Mouse (Mus musculus): ENCODE measurements at regions not wholly inside any gene's neighbourhood (a gene's known extent, or its start where the extent isn't known, plus 50 kb on each side); places are given as distances from the start of the nearest gene placed in this dataset.

DNA sequence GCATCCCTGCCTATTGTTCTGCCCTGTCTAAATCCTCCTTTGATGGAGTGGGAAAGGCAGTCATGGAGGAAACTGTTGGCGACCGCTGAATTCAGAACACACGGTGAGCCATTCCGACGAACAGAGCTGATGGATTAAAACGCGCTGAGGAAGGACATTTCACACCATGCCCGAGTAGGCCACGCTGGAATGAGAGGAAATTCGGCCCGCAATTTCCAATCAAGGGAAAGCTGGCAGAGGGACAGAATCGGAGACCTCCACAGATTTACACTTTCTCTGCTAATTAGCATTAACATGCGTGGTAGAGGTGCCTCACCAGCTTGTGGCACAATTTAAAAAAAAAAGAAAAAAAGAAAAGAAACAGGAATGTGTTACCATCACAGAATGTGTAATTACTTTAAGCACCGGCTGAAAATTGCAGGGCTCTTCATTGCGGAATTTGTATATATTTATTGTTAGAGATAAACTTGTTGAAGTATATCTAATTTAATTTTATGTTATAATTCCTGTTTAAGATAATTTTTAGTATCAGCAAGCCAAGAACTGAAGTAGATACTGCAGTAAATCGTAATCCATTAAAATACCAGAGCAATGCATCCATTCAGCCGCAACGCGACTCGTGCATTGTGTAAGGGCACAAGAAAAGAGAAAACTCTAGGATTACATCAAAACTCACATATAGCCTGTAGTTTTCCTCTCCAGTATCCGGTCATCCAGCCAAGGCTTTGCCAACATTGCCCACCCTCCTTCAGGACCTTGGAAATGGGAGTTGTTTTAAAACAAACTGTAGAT lies 2249.4 kb upstream of the Gm7489 start:
- DNase-seq (ENCODE audit: extremely low spot score in 1 of 2, low spot score in 1 of 2) = no peak

DNA sequence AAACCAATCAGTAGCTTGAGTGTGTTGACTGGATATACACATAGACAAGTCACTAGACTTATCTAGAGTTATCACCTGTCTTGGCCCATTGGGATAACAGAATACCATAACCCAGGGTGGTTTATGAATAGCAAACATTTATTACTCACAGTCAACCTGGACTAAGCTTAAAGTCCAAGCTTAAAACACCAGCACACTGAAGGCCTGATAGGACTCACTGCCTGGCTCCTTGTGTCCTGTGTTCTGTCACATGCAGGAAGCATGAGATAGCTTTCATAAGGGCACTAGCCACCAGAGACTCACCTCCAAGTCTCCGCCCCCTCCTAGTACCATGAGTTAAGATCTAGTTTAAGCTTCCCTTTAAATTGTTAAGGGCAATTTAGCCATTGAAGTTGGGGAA lies 2247.1 kb upstream of the Gm7489 start:
- DNase-seq (ENCODE audit: extremely low spot score in 1 of 2, low spot score in 1 of 2) = no peak

DNA sequence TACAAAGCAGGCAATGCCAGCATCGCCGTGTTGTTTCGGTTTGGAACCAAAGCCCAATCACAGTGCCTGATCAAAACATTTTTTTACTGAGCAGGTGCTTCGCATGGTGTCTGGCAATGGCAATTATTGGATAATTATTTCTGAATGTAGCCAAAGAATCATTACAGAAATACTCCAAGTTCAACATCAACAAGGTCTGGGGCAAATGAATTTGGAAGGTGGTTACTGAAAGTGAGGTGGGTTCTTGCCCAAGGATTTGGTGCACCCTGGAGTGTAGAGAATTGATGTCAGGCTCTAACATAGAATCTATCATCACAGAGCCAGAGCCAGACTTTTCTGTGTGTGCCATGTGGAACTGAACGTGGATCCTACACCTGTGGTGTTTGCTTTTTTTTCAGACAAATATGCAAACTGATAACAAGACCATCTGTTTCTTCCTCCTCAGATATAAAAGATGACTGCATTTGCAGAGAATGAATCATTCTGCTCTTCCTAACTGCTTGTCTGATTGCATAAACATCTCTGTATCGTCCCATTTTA lies 2240.9 kb upstream of the Gm7489 start:
- DNase-seq (ENCODE audit: extremely low spot score in 1 of 2, low spot score in 1 of 2) = peak; percentile 27 to 56

DNA sequence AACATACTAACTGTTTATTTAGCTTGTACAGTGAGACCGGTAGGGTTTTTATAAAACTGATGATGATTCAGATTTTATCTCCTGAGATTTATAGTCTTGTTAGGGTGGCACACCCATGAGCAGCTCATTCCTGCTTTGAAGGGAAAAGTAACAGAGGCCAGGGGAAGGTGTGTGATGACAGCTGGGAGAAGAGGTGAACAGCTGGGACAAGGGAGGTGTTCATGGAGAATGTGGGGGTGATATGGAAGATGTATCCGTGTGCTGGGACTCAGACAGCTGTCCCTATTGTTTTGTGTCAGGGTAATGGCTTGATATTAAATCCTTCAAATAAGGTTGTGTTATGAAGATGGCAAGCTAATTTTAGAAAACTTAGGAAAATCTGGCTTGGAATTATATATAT lies 2238.4 kb upstream of the Gm7489 start:
- DNase-seq (ENCODE audit: extremely low spot score in 1 of 2, low spot score in 1 of 2) = no peak

DNA sequence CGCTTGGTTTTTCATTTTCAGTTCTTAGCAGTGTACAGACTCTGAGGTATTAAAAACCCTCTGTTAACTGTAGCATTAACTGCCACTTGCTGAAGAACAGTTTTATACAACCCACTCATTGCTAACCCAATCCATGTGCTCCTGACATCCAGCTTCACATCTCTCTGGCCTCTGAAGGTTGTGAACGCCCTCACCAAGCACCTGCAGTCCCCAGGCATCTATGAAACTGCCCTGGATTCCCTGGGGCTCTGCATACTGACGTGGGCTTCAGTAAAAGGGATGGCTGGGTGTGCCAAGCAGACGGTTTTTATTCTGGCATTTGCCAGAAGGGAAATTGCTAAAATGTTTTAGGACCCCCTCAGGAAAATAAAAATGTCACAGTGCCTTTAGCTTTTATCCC lies 2232.2 kb upstream of the Gm7489 start:
- no peak for DNase-seq (ENCODE audit: extremely low spot score in 1 of 2, low spot score in 1 of 2)

DNA sequence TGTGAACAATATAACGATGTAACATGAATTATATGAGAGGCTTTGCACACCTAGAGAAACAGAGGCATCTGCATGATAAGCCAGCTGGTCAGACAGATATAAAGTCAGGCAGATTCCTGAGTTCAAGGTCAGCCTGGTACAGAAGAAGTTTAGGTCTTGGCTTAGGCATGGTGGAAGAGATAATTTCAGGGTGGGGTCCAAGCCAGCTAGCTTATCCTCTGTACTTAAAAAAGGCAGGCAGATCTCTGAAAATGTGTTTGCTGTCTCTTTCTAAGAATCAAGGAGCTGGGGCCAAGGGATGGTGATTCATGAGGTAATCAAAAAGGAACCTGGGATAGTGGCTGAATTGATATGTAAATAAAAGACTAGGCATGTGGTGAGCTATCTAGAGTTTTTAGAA lies 2227.1 kb upstream of the Gm7489 start:
- no peak for DNase-seq (ENCODE audit: extremely low spot score in 1 of 2, low spot score in 1 of 2)

DNA sequence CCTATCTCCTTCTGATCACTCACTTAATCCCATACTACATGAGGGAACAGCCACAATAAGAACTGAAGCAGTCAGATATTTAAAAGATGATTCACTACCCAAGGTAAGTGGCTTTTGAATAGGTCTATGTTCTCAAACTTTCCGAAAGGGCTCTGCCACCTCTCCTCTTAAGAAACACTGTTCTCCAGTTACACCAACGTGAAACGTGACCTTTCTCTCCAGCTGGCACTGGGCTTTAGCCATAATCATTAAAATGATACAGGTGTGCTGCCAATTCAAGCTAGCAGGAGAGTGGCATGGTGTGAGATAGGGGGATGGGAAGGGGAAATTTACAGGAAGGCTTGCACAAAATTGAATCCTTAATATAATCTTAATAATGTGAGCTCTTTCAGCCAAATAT lies 2216.4 kb upstream of the Gm7489 start:
- no peak for DNase-seq (ENCODE audit: extremely low spot score in 1 of 2, low spot score in 1 of 2)

DNA sequence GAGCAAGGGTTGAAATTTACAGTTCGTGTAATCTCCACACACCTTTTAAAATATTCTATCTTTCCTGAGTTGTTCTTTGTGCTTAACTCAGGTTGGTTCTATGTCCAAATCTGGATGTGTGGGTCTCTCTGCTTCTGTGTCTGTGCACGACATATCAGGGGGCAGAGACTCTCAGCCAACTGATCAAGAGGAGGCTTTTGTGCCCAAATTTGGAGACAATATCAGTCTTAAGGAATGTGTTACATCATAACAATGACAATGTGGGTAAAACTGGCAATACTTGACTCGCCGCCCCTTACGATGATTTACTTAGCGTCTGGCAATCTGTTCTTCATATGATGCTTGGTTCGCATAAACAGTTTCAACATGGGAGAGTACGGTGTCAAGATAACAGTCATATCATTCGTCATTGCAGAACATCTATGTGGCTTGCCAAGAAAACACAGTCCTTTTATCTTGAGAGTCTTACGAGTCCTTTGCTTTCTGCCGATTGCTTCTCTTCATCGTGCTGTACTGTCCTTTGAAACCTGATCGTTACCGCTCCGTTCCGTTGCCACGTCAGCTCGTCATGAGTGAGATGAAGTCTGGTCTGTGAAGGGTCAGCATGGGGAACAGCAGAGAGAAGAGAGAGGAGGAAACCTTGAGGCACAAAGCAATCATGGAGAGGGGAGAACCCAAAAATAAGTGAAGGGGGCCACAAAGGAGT lies 2212.9 kb upstream of the Gm7489 start:
- no peak for DNase-seq (ENCODE audit: extremely low spot score in 1 of 2, low spot score in 1 of 2)

DNA sequence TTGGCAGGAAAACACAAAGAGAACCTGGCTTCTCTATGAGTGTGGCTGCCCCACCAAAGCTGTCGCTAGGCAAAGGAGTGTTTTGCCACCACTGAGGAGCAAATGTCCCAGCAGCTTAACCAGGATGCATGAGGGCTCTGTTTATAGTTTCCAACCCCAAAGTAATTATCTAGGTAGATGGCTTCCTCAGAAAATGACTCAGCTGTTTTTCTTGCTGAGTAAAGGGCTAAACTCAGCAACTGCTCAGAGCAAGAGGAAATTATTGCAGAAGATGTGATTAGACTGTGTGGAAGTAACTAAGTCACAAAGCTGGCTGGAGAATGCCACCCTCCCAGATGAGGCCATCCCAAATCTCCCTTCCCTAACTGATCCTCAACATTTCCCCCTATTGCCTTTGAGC lies 2211.2 kb upstream of the Gm7489 start:
- DNase-seq (ENCODE audit: extremely low spot score in 1 of 2, low spot score in 1 of 2) = no peak

DNA sequence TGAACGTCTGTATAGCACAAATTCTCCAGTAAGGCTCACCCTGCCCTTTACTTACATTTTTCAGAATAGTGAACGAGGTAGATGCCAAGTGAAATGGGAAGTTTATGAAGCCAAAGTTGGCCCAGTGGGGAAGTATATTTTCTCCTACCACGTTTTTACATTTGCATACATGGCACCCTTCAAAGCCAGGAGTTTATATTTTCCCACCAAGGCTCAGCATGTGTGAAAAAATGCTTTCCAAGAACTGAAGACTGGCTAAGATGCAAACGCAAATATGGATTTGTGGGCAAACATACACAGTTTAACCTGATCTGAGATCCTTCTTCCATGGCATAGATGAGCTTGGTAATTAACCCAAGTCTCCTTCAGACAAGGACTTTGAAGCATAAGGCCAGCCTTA lies 2209.4 kb upstream of the Gm7489 start:
- no peak for DNase-seq (ENCODE audit: extremely low spot score in 1 of 2, low spot score in 1 of 2)

DNA sequence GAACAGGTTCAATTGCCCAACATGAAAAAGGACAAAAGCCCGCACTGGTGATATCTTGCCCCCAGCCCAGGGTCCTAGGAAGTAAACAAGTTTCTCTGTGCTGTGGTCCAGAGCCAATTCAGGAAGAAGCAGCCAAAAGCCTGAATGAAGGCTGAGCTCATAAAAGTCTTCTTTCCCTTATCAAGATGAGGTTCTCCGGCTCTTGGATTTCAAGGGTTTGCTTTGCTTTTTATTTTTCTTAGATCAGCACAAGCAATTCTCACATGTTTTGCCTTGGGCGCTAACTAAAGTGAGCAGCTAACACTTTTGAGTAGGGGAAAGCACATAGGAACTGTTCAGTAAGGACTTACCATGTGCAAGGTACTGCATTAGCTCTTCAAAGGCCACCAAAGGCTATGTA lies 2208.0 kb upstream of the Gm7489 start:
- DNase-seq (ENCODE audit: extremely low spot score in 1 of 2, low spot score in 1 of 2) = no peak

DNA sequence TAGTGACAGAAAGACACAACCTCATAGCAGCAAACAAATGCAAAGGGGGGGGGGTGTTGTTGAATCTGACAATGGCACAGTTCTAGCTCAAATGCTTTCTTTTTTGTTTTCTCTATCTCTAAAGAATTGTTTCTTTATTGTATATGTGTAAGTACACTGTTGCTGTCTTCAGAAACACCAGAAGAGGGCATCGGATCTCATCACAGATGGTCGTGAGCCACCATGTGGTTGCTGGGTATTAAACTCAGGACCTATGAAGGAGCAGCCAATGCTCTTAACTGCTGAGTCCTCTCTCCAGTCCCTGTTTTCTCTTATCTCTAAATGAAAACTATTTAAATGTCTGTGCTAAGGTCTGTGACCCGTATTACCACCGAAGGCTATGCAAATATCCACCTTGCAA lies 2207.4 kb upstream of the Gm7489 start:
- DNase-seq (ENCODE audit: extremely low spot score in 1 of 2, low spot score in 1 of 2) = no peak

DNA sequence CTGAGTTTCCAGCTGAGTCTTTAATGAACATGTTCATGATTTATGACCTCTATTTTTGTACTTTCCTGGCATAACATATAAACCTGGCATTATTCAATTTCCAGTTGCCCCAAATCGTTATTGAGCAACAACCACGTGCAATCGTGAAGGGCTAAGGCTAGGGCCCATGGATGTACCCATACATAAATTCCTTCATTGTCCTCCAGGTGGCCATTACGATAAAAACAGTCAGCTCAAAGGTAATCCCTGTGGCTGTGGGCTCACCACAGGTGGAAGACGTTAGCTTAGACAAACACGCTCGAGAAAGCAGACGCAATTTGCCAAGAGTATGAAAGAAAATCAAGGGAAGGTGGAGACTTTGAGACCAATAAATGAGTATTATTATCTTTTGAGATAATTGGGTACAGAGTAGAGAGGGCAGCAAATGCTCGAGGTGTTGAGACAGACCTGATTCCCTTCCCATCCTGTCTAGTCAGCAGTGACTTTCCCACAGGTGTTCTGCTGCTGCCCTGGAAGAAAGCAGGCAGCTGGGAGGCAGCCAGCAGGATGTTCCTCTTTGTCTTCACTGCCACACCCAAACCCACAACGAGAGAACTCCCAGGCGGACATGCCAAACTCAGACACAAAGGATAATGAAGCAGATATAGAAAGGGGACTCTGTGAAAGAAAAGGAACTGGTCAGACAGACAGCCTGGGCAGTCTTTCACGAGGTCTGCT lies 2205.4 kb upstream of the Gm7489 start:
- DNase-seq (ENCODE audit: extremely low spot score in 1 of 2, low spot score in 1 of 2) = no peak

DNA sequence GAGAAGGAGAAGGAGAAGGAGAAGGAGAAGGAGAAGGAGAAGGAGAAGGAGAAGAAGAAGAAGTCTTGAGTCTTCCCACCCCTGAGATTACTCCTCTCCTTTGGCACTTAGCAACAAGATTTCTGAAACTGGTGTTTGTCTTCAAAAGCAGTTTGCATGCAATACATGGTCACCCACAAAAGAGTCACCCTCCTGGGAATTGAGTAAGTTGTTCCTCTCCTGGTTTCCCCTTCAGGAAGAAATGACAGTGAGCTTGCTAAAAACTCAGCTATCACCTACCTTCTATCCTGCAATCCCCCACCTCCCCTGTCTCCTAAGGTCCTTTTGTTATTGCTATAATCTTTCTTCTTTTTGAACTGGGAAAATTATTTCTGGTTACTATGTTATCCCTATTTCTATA lies 2204.2 kb upstream of the Gm7489 start:
- DNase-seq (ENCODE audit: extremely low spot score in 1 of 2, low spot score in 1 of 2) = no peak

DNA sequence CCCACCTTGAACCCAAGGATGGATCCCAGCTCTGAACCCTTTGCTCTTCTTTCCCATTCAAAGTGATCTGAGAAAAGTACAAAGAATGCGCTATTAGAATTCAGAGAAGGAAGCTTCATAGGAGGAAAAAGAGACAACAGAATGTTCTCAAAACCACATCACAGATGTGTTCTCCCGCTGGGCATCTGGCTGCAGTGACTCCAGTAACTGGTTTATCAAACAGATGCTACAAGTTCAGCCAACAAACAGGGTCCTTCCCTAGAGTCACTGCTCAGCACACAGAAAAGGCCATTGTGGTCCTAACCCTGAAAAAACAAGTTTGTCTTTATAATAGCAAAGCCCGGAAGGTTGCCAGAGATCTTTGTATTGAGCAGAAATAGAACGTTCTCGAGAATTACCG lies 2203.5 kb upstream of the Gm7489 start:
- DNase-seq (ENCODE audit: extremely low spot score in 1 of 2, low spot score in 1 of 2) = no peak

DNA sequence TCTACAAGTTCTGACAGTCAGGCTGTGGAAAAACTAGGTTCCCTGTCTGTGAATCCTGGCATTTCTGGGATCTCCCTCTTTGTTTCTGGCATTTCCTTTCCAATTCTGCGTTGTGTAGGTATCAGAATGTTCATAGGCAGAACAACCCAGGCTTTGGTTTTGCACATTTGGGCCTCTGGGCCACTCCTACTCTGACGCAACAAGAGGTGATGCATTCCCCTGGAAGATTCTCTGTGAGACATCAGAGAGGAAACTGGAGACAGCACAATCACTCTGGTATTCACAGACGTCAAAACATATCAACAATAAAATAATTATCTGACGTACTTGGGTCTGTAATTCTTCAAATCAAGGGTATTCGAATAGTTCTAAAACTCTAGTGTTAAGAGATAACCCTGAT lies 2202.4 kb upstream of the Gm7489 start:
- DNase-seq (ENCODE audit: extremely low spot score in 1 of 2, low spot score in 1 of 2) = no peak

DNA sequence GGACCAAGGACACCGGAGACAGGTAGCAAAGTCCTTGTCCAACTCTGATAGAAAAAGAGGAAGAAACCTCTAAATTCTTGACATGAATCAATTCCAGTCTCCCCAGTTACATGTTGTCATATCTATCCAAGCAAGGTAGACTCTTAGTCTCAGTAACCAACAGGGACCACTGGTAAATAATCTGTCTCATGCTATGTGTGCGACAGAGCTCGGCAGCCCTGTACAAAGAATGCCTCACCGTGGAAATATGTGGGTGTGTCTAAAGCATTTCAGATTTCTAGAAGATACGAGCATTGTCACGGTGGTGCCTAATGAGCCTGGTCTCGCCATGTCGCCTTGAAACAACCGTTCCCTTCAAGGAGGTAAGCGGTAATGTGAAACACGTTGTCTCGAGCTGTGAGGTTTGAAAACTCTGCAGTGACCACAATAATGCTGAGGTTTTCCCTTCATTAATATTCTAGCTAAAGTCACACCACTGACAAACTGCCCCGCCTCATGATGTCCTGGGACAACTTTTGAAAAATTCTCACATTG lies 2197.6 kb upstream of the Gm7489 start:
- DNase-seq (ENCODE audit: extremely low spot score in 1 of 2, low spot score in 1 of 2) = no peak

DNA sequence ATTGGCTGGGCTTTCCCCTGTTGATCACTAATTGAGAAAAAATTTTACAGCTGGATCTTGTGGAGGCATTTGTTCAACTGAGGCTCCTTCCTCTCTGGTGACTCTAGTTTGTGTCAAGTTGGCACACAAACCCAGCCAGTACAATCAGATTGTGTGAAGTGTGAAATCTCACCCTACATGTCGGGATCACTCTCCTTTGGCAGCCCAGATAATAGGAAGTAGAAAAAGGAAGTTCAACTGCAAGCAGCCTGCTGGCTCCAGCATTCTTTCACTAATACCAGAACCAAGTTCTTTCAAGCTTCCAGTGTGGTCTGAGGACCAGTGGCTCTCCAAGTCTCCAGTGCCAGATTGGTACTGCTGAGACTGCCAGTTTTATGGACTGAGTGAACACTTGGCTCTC lies 2195.2 kb upstream of the Gm7489 start:
- no peak for DNase-seq (ENCODE audit: extremely low spot score in 1 of 2, low spot score in 1 of 2)

DNA sequence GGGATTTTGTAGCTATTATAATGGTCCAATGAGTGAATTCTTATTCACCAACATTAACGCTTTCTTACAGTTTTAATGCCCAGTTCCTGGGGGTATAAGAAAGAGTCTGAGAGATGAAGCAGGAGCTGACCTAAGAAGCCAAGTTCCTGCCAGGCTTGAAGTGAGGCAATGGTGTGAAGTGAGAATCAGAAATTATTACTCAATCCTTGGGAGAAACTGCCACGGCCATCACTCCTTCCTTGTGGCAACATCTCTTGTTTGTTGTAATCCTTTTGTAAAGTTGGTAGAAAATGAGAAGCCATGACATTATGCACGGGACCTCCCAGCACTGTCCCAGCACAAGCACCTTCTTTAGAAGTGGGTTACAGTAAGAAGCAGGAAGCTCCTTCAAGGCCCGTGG lies 2192.0 kb upstream of the Gm7489 start:
- DNase-seq (ENCODE audit: extremely low spot score in 1 of 2, low spot score in 1 of 2) = no peak

DNA sequence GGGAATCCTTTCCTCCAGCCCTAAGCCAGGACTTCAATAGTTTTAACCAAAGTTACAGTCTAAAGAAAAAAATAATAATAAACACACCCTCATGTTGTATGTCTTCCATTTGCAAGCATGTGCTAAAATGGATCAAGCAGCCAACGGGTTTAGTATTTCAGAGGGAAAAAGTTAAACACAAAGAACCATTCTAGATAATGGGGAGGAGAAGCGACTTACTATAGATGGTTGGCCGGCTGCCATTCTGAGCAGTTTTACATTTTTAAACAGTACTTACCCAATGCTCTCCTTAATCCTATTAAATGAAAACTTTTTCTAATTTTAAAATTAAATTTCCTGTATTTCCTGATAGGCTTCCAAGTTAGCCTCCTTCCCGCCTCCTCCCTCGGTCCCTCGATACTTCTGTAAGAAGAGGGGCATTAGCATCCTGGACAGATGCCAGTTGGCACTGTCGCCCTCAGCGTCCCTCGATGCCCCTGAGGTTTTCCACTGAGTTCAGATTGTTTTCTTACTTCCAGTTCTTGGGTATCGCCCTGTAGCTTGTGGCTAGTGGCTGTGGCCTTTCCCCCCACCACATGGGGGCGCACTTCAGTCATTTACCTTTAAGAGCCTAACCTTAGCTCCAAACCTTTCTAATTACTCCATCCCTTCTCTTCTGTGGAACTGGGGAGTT lies 2188.2 kb upstream of the Gm7489 start:
- peak in 1 of 2 experiments; percentile 44 for DNase-seq (ENCODE audit: extremely low spot score in 1 of 2, low spot score in 1 of 2)

DNA sequence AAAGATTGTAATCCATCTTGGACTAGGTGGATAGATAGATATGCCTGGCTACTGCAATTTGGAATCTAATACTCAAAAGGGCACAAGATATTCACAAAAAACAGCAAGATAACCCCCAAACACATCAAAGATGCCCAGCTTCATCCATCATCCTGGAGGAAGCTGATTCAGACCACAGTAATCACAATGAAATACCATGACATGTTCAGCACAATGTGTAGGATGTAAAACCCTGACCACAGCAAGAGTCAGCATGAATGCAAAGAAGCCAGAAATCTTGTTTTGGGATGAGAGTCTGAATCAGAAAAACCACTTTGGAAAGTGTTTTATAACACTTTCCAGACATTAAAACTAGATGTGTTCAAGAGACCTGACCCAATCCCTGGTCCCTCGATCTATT lies 2180.5 kb upstream of the Gm7489 start:
- no peak for DNase-seq (ENCODE audit: extremely low spot score in 1 of 2, low spot score in 1 of 2)

Data from frontal cortex, adult 2 months (tissue).